Mouse (Mus musculus): Measurements from ENCODE around the gene Cmtm4. TPM values are rescaled to one million over a fixed set of nuclear protein-coding genes. Genes with fewer than 3 reads are reported as not detected.
A peak's percentile ranks its signal among the peaks of the same experiment; 100 is the strongest.

Gene Cmtm4
- polyA plus RNA-seq, 1 experiment, result 1.2 TPM

- Histone ChIP-seq H3K4me3 (replicated peaks) (peak overlapping the region; percentile 93), H3K9me3 (peaks cover 16% of the 10 kb centered on the region), H3K27me3 (replicated peaks) (peaks cover 35% of the 10 kb centered on the region), H3K36me3 (replicated peaks; ENCODE audit: low read length) (no peaks in the 10 kb centered on the region), H3K4me1 (peaks cover 23% of the 10 kb centered on the region)
- TF ChIP-seq FLI1 (IDR thresholded peaks at IDR 0.05; ENCODE audit: low read length), result no peak
- no peak for TF ChIP-seq GATA1 (IDR thresholded peaks at IDR 0.05; ENCODE audit: borderline replicate concordance, low read length)
Measured at GRCm38 (mm10) chr8:104394801-104395702, 555 bp downstream of the Cmtm4 start.

DNA sequence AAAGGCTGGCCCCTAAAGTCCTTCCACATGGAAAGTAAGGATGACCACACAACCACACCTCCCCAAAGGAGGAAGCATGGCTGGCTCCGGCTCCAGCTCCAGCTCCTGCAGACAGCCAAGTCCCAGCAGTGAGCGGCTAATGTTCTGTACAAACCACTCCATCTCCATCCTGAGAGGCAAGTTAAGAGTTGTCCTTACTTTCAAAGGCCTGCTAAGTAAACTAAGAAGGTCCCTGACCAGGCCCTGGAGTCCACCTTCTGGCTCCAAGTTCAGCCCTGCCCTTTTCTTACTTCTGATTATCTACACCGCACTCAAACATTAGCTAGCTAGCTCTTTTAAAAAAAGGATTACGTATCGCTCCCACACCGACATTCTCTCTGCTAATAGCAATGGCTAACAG lies 1.8 kb downstream of the Cmtm4 start:
- Histone ChIP-seq H3K36me3 (replicated peaks; ENCODE audit: low read length) (no peaks in the 10 kb centered on the region), H3K4me1 (peaks cover 25% of the 10 kb centered on the region), H3K9me3 (peaks cover 16% of the 10 kb centered on the region), H3K4me3 (replicated peaks) (no peak overlapping the region), H3K27me3 (replicated peaks) (peaks cover 35% of the 10 kb centered on the region)
- TF ChIP-seq GATA1 (IDR thresholded peaks at IDR 0.05; ENCODE audit: borderline replicate concordance, low read length), result no peak
- no peak for TF ChIP-seq FLI1 (IDR thresholded peaks at IDR 0.05; ENCODE audit: low read length)

GRCm38 (mm10) chr8:104393139-104393538 lies 2.5 kb downstream of the Cmtm4 start:
- Histone ChIP-seq H3K27me3 (replicated peaks) (peaks cover 33% of the 10 kb centered on the region), H3K9me3 (peaks cover 12% of the 10 kb centered on the region), H3K36me3 (replicated peaks; ENCODE audit: low read length) (no peaks in the 10 kb centered on the region), H3K4me1 (peaks cover 25% of the 10 kb centered on the region), H3K4me3 (replicated peaks) (no peak overlapping the region)
- no peak for TF ChIP-seq FLI1 (IDR thresholded peaks at IDR 0.05; ENCODE audit: low read length)
- TF ChIP-seq GATA1 (IDR thresholded peaks at IDR 0.05; ENCODE audit: borderline replicate concordance, low read length), result no peak

- no peak for TF ChIP-seq GATA1 (IDR thresholded peaks at IDR 0.05; ENCODE audit: borderline replicate concordance, low read length)
- TF ChIP-seq FLI1 (IDR thresholded peaks at IDR 0.05; ENCODE audit: low read length), result no peak
Measured at GRCm38 (mm10) chr8:104390245-104390644, 5.4 kb downstream of the Cmtm4 start.

GRCm38 (mm10) chr8:104387980-104388379 lies 7.6 kb downstream of the Cmtm4 start:
- Histone ChIP-seq H3K4me1 (peaks cover 31% of the 10 kb centered on the region), H3K4me3 (replicated peaks) (no peak overlapping the region), H3K36me3 (replicated peaks; ENCODE audit: low read length) (no peaks in the 10 kb centered on the region), H3K27me3 (replicated peaks) (peaks cover 7% of the 10 kb centered on the region), H3K9me3 (no peaks in the 10 kb centered on the region)
- TF ChIP-seq FLI1 (IDR thresholded peaks at IDR 0.05; ENCODE audit: low read length), result no peak
- TF ChIP-seq GATA1 (IDR thresholded peaks at IDR 0.05; ENCODE audit: borderline replicate concordance, low read length), result no peak

More at GRCm38 (mm10) chr8:104390245-104390644, 5.4 kb downstream of the Cmtm4 start:
- Histone ChIP-seq H3K4me3 (replicated peaks) (no peak overlapping the region), H3K4me1 (peaks cover 28% of the 10 kb centered on the region), H3K9me3 (no peaks in the 10 kb centered on the region), H3K36me3 (replicated peaks; ENCODE audit: low read length) (no peaks in the 10 kb centered on the region), H3K27me3 (replicated peaks) (peaks cover 21% of the 10 kb centered on the region)

DNA sequence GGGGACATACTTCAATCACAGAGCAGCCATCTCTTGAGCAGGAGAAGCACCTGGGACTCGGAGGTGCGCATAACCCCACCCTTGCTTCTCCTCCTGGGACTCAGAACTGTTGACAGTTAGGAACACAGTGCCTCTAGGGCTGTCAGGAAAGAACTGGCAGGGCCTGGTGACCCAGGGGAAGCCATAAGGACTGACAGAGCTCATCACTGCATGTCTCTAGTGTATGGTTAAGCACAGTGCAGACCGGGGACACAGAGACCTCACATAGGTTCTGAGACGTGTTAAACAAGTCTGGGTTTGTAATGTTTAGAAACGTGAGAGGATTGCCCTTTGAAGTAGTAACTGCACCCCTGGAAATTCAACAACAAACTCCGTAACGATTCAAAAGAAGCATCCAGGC lies 8.1 kb downstream of the Cmtm4 start:
- Histone ChIP-seq H3K36me3 (replicated peaks; ENCODE audit: low read length) (no peaks in the 10 kb centered on the region), H3K9me3 (no peaks in the 10 kb centered on the region), H3K27me3 (replicated peaks) (peaks cover 7% of the 10 kb centered on the region), H3K4me3 (replicated peaks) (no peak overlapping the region), H3K4me1 (peaks cover 31% of the 10 kb centered on the region)
- TF ChIP-seq FLI1 (IDR thresholded peaks at IDR 0.05; ENCODE audit: low read length) (no peak), GATA1 (IDR thresholded peaks at IDR 0.05; ENCODE audit: borderline replicate concordance, low read length) (no peak)

GRCm38 (mm10) chr8:104386693-104387092 lies 8.9 kb downstream of the Cmtm4 start:
- TF ChIP-seq FLI1 (IDR thresholded peaks at IDR 0.05; ENCODE audit: low read length), result no peak
- no peak for TF ChIP-seq GATA1 (IDR thresholded peaks at IDR 0.05; ENCODE audit: borderline replicate concordance, low read length)
- Histone ChIP-seq H3K27me3 (replicated peaks) (peaks cover 2% of the 10 kb centered on the region), H3K4me3 (replicated peaks) (no peak overlapping the region)

DNA sequence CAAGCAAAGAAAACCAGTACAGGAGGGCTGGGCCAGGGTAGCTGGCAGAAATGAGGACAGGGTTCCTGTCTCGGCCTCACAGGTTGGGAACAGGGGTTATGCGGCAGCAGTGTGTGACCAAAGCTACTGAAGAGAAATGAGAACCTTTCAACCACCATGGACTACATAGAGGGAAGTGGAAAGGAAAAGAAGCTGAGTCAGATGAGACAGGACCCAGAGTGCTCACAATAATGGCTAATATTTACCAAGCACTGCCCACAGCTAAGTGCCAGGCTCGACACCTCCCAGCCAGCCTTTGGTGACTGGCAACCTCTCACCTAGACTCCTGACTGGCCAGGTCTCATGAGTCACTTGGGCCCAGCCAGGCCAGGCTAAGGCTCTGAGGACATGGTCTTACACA lies 11.6 kb downstream of the Cmtm4 start:
- Histone ChIP-seq H3K4me1 (peaks cover 24% of the 10 kb centered on the region), H3K36me3 (replicated peaks; ENCODE audit: low read length) (no peaks in the 10 kb centered on the region), H3K27me3 (replicated peaks) (peaks cover 8% of the 10 kb centered on the region), H3K9me3 (no peaks in the 10 kb centered on the region), H3K4me3 (replicated peaks) (peak overlapping the region; percentile 66)
- TF ChIP-seq GATA1 (IDR thresholded peaks at IDR 0.05; ENCODE audit: borderline replicate concordance, low read length), result no peak
- TF ChIP-seq FLI1 (IDR thresholded peaks at IDR 0.05; ENCODE audit: low read length), result no peak

More at GRCm38 (mm10) chr8:104386693-104387092, 8.9 kb downstream of the Cmtm4 start:
- no peaks in the 10 kb centered on the region for H3K9me3 ChIP-seq
- H3K4me1 ChIP-seq, result peaks cover 31% of the 10 kb centered on the region
- H3K36me3 ChIP-seq (replicated peaks; ENCODE audit: low read length), result no peaks in the 10 kb centered on the region

- no peaks in the 10 kb centered on the region for H3K9me3 ChIP-seq
- peaks cover 24% of the 10 kb centered on the region for H3K4me1 ChIP-seq
- no peak overlapping the region for H3K4me3 ChIP-seq (replicated peaks)
- TF ChIP-seq FLI1 (IDR thresholded peaks at IDR 0.05; ENCODE audit: low read length) (no peak), GATA1 (IDR thresholded peaks at IDR 0.05; ENCODE audit: borderline replicate concordance, low read length) (no peak)
- H3K27me3 ChIP-seq (replicated peaks), result peaks cover 8% of the 10 kb centered on the region
- H3K36me3 ChIP-seq (replicated peaks; ENCODE audit: low read length), result no peaks in the 10 kb centered on the region
Measured at GRCm38 (mm10) chr8:104383296-104383695, 12.3 kb downstream of the Cmtm4 start.

DNA sequence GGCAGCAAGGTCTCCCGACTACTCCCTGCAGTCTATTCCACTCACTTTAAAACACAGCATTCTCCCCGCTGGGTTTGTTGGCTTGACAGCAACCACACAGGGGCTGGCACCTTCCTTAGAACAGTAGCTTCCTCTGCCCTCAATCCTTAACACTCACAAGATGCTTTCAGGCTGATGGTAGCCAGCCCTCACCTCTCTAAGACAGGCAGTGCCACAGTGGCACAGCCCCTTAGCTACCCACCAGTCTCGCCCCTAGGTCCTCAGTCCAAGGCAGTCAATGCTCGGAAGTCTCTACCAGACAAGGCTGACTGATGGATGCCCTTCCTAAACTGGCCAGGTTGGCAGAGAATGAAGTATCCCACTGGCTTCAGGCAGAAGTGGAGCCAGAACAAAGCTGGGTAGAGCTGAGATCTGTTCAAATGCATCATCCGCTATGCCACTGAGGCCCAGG lies 14.6 kb downstream of the Cmtm4 start:
- Histone ChIP-seq H3K4me3 (replicated peaks) (no peak overlapping the region), H3K36me3 (replicated peaks; ENCODE audit: low read length) (no peaks in the 10 kb centered on the region), H3K9me3 (no peaks in the 10 kb centered on the region), H3K4me1 (peaks cover 18% of the 10 kb centered on the region), H3K27me3 (replicated peaks) (peaks cover 8% of the 10 kb centered on the region)
- TF ChIP-seq GATA1 (IDR thresholded peaks at IDR 0.05; ENCODE audit: borderline replicate concordance, low read length) (no peak), FLI1 (IDR thresholded peaks at IDR 0.05; ENCODE audit: low read length) (no peak)

Measured in megakaryocyte, embryonic 14.5 days (primary cell).